Mouse (Mus musculus) MEL (cell line): Measurements from ENCODE around the gene Cfap58. TPM values are rescaled to one million over a fixed set of nuclear protein-coding genes. Genes with fewer than 3 reads are reported as not detected.

Experiments
- DNase-seq: peaks from one replicate; pipeline ENCODE4 v3.0.0; 2011; ENCODE audit warnings: low read depth, low spot score
- H3K27ac ChIP-seq: 2 replicates; pipeline ENCODE4 v1.5.1; 2012; ENCODE audit warnings: low read depth, mild to moderate bottlenecking, control low read depth, low read length, moderate library complexity; ENCODE audit not compliant: control insufficient read depth
- H3K27me3 ChIP-seq, 2 experiments: fragments of 150-350 bp in 1 of 2; sonication (generic) in 1 of 2; 2 replicates each; pipeline ENCODE4 v1.6.1; 2012; ENCODE audit warnings: low read length in 2 of 2, mild to moderate bottlenecking in 2 of 2, improper control_type of control experiment in 1 of 2, moderate library complexity in 1 of 2; ENCODE audit not compliant: insufficient read depth in 2 of 2, control insufficient read depth in 1 of 2
- H3K36me3 ChIP-seq, 2 experiments: 2 replicates each; pipeline ENCODE4 v1.6.1; 2012 to 2014; ENCODE audit warnings: low read length in 2 of 2, improper control_type of control experiment in 1 of 2, inconsistent platforms in 1 of 2, mild to moderate bottlenecking in 1 of 2; ENCODE audit not compliant: insufficient read depth in 2 of 2, control insufficient read depth in 1 of 2
- H3K4me1 ChIP-seq, 2 experiments: fragments of 150-350 bp in 1 of 2; sonication (generic) in 1 of 2; 2 replicates each; pipeline ENCODE4 v1.6.1; 2012; ENCODE audit warnings: low read length in 2 of 2, improper control_type of control experiment in 1 of 2, mild to moderate bottlenecking in 1 of 2; ENCODE audit not compliant: insufficient read depth in 2 of 2, control insufficient read depth in 1 of 2
- H3K4me3 ChIP-seq, 2 experiments: fragments of 150-350 bp in 1 of 2; sonication (generic) in 1 of 2; 2 replicates each; pipeline ENCODE4 v1.5.1; 2012; ENCODE audit warnings: low read depth in 2 of 2, low read length in 2 of 2, mild to moderate bottlenecking in 2 of 2, moderate library complexity in 2 of 2, control low read depth in 1 of 2, improper control_type of control experiment in 1 of 2; ENCODE audit not compliant: control insufficient read depth in 1 of 2, insufficient read depth in 1 of 2
- H3K79me2 ChIP-seq: 2 replicates; pipeline ENCODE4 v1.6.1; 2012; ENCODE audit warnings: mild to moderate bottlenecking, low read length, moderate library complexity; ENCODE audit not compliant: control insufficient read depth, poor library complexity, insufficient read depth
- H3K9ac ChIP-seq: 2 replicates; pipeline ENCODE4 v1.6.1; 2012; ENCODE audit warnings: low read depth, mild to moderate bottlenecking, control low read depth, low read length, moderate library complexity; ENCODE audit not compliant: control insufficient read depth, poor library complexity, severe bottlenecking
- H3K9me3 ChIP-seq: fragments of 150-350 bp; sonication (generic); replicated peaks from 2 replicates; pipeline ENCODE4 v1.6.1; 2012; ENCODE audit warnings: mild to moderate bottlenecking, low read length, improper control_type of control experiment, moderate library complexity; ENCODE audit not compliant: insufficient read depth
- CHD1 ChIP-seq: IDR thresholded peaks from 2 replicates; pipeline ENCODE4 v1.6.1; 2012; ENCODE audit warnings: low read depth, mild to moderate bottlenecking, inconsistent platforms, low read length, improper control_type of control experiment
- CHD2 ChIP-seq: IDR thresholded peaks from 2 replicates; pipeline ENCODE4 v1.6.1; 2011; ENCODE audit warnings: low read length, improper control_type of control experiment
- CTCF ChIP-seq, 3 experiments: IDR thresholded peaks in 2 of 3; conservative IDR thresholded peaks in 1 of 3; 2 replicates each; pipeline ENCODE4 v1.5.1; 2011 to 2012; ENCODE audit warnings: low read length in 3 of 3, low read depth in 2 of 3, mild to moderate bottlenecking in 2 of 3, improper control_type of control experiment in 1 of 3, inconsistent platforms in 1 of 3, mixed read lengths in 1 of 3, moderate library complexity in 1 of 3; ENCODE audit not compliant: control insufficient read depth in 1 of 3, insufficient read depth in 1 of 3, poor library complexity in 1 of 3, severe bottlenecking in 1 of 3
- ELF1 ChIP-seq: IDR thresholded peaks from 2 replicates; pipeline ENCODE4 v1.6.1; 2014; ENCODE audit warnings: low read depth, mild to moderate bottlenecking, inconsistent platforms, low read length, improper control_type of control experiment, moderate library complexity
- EP300 ChIP-seq, 2 experiments: IDR thresholded peaks; 2 replicates each; pipeline ENCODE4 v1.6.1; 2011; ENCODE audit warnings: improper control_type of control experiment in 2 of 2, low read length in 2 of 2, low read depth in 1 of 2, mild to moderate bottlenecking in 1 of 2
- ETS1 ChIP-seq: IDR thresholded peaks from 2 replicates; pipeline ENCODE4 v1.6.1; 2012; ENCODE audit warnings: low read depth, mild to moderate bottlenecking, inconsistent platforms, low read length, improper control_type of control experiment, moderate library complexity
- GABPA ChIP-seq: IDR thresholded peaks from 2 replicates; pipeline ENCODE4 v1.6.1; 2012; ENCODE audit warnings: low read depth, mild to moderate bottlenecking, inconsistent platforms, low read length, improper control_type of control experiment, moderate library complexity
- GATA1 ChIP-seq: IDR thresholded peaks from 2 replicates; pipeline ENCODE4 v1.6.1; 2011; ENCODE audit warnings: low read depth, low read length, improper control_type of control experiment
- HCFC1 ChIP-seq: IDR thresholded peaks from 2 replicates; pipeline ENCODE4 v1.6.1; 2012; ENCODE audit warnings: low read depth, mild to moderate bottlenecking, inconsistent platforms, low read length, improper control_type of control experiment, moderate library complexity
- JUND ChIP-seq: IDR thresholded peaks from 2 replicates; pipeline ENCODE4 v1.6.1; 2011; ENCODE audit warnings: low read depth, mild to moderate bottlenecking, improper control_type of control experiment, low read length
- KAT2A ChIP-seq: conservative IDR thresholded peaks from 2 replicates; pipeline ENCODE4 v1.6.1; 2012; ENCODE audit warnings: low read depth, low read length, improper control_type of control experiment, inconsistent platforms
- MAFK ChIP-seq: IDR thresholded peaks from 2 replicates; pipeline ENCODE4 v1.6.1; 2011; ENCODE audit warnings: low read depth, mild to moderate bottlenecking, low read length, improper control_type of control experiment, borderline replicate concordance
- MAZ ChIP-seq: IDR thresholded peaks from 2 replicates; pipeline ENCODE4 v1.6.1; 2012; ENCODE audit warnings: low read depth, mild to moderate bottlenecking, inconsistent platforms, low read length, improper control_type of control experiment
- MEF2A ChIP-seq: IDR thresholded peaks from 2 replicates; pipeline ENCODE4 v1.6.1; 2014; ENCODE audit warnings: low read depth, mild to moderate bottlenecking, inconsistent platforms, low read length, improper control_type of control experiment; ENCODE audit not compliant: poor library complexity, insufficient replicate concordance, severe bottlenecking; ENCODE audit errors: extremely low read depth
- MXI1 ChIP-seq: IDR thresholded peaks from 2 replicates; pipeline ENCODE4 v1.6.1; 2011; ENCODE audit warnings: mild to moderate bottlenecking, low read depth, low read length, improper control_type of control experiment
- MYC ChIP-seq: IDR thresholded peaks from 2 replicates; pipeline ENCODE4 v1.6.1; 2011; ENCODE audit warnings: low read depth, mild to moderate bottlenecking, low read length, improper control_type of control experiment, moderate library complexity
- NRF1 ChIP-seq: IDR thresholded peaks from 2 replicates; pipeline ENCODE4 v1.6.1; 2014; ENCODE audit warnings: low read depth, mild to moderate bottlenecking, inconsistent platforms, low read length, improper control_type of control experiment, moderate library complexity; ENCODE audit not compliant: poor library complexity, insufficient read depth, severe bottlenecking
- POLR2AphosphoS5 ChIP-seq: IDR thresholded peaks from 2 replicates; pipeline ENCODE4 v1.6.1; 2012; ENCODE audit warnings: low read depth, borderline replicate concordance, mild to moderate bottlenecking, inconsistent platforms, low read length, moderate library complexity, mixed read lengths
- SMC3 ChIP-seq: IDR thresholded peaks from 2 replicates; pipeline ENCODE4 v1.6.1; 2011; ENCODE audit warnings: low read depth, low read length, improper control_type of control experiment
- TBP ChIP-seq: IDR thresholded peaks from 2 replicates; pipeline ENCODE4 v1.8.0; 2011; ENCODE audit warnings: low read depth, low read length, improper control_type of control experiment
- UBTF ChIP-seq: IDR thresholded peaks from 2 replicates; pipeline ENCODE4 v1.6.1; 2012; ENCODE audit warnings: low read depth, mild to moderate bottlenecking, inconsistent platforms, low read length, improper control_type of control experiment, moderate library complexity, borderline replicate concordance; ENCODE audit not compliant: insufficient read depth
- USF2 ChIP-seq, 2 experiments: IDR thresholded peaks; 2 replicates each; pipeline ENCODE4 v1.6.1; 2011 to 2012; ENCODE audit warnings: improper control_type of control experiment in 2 of 2, low read length in 2 of 2, borderline replicate concordance in 1 of 2, inconsistent platforms in 1 of 2, low read depth in 1 of 2, mild to moderate bottlenecking in 1 of 2; ENCODE audit not compliant: insufficient read depth in 1 of 2
- ZC3H11A ChIP-seq: IDR thresholded peaks from 2 replicates; pipeline ENCODE4 v1.6.1; 2012; ENCODE audit warnings: low read depth, mild to moderate bottlenecking, inconsistent platforms, low read length, improper control_type of control experiment
- polyA plus RNA-seq, 2 experiments: library from polyadenylated mRNA; stranded (reverse) in 1 of 2; unstranded in 1 of 2; fragments of >175 nt in 1 of 2; fragments of >200 nt in 1 of 2; gene quantifications; 2 replicates each; pipeline versions ENCODE4 v1.2.1 to v1.2.4; 2012; ENCODE audit warnings: low replicate concordance in 2 of 2, low read depth in 1 of 2; ENCODE audit not compliant: insufficient read length in 2 of 2, insufficient read depth in 1 of 2, missing spikeins in 1 of 2
- total RNA-seq: library from RNA; depleted of rRNA; stranded (reverse); fragments of 300-350 nt; gene quantifications from 2 replicates; pipeline ENCODE4 v1.2.3, GENCODE M21; 2012

Cfap58 gene
- total and polyA plus RNA-seq, 3 experiments, result not detected

GRCm38 (mm10) chr19:47910751-47911150 is 26.7 kb upstream of the Cfap58 start:
- no peak for DNase-seq
- Histone ChIP-seq H3K79me2 (peaks cover 33% of the 10 kb centered on the region), H3K4me1 (peaks cover 19 to 43% of the 10 kb centered on the region in 2 experiments), H3K9ac (no peak overlapping the region; the same call in 1 of the 2 replicates), H3K27ac (peak overlapping the region; percentile 67), H3K27me3 (no peaks in the 10 kb centered on the region), H3K4me3 (no peak overlapping the region), H3K36me3 (peaks cover 0 to 32% of the 10 kb centered on the region in 2 experiments; a peak in 3 of 4 replicates), H3K9me3 (no peaks in the 10 kb centered on the region)
- 0 out of 2 replicates have a peak, but pooled peaks have one; percentile 5 for TF ChIP-seq ETS1
- TF ChIP-seq GATA1, result no peak

GRCm38 (mm10) chr19:47913344-47913743 is 24.1 kb upstream of the Cfap58 start:
- Histone ChIP-seq H3K4me3 (no peak overlapping the region), H3K79me2 (peaks cover 39% of the 10 kb centered on the region), H3K9me3 (no peaks in the 10 kb centered on the region), H3K27me3 (no peaks in the 10 kb centered on the region), H3K9ac (no peak overlapping the region), H3K4me1 (peaks cover 13 to 42% of the 10 kb centered on the region in 2 experiments), H3K27ac (no peak overlapping the region), H3K36me3 (peaks cover 0 to 27% of the 10 kb centered on the region in 2 experiments; a peak in 3 of 4 replicates)
- DNase-seq, result no peak
- TF ChIP-seq CHD1 (no peak), CTCF (IDR thresholded peaks at IDR 0.05 in 2 of 3, conservative IDR thresholded peaks at IDR 0.05 in 1 of 3; ENCODE audit: control insufficient read depth in 1 of 3, insufficient read depth in 1 of 3, low read depth in 2 of 3, low read length in 3 of 3, poor library complexity in 1 of 3, severe bottlenecking in 1 of 3) (no peak), MAFK (no peak), POLR2AphosphoS5 (no peak), MAZ (no peak), ELF1 (no peak), JUND (no peak), HCFC1 (no peak), MYC (no peak), ZC3H11A (no peak), EP300 (IDR thresholded peaks at IDR 0.05; ENCODE audit: low read depth in 1 of 2, low read length in 2 of 2) (no peak), UBTF (no peak), NRF1 (no peak)

- H3K79me2 ChIP-seq, result peaks cover 39% of the 10 kb centered on the region
- no peak overlapping the region for H3K4me3 ChIP-seq
- H3K27me3 ChIP-seq, result no peaks in the 10 kb centered on the region
- DNase-seq, result peak; percentile 6
- no peak overlapping the region for H3K27ac ChIP-seq
- no peak for TF ChIP-seq MEF2A
- TF ChIP-seq NRF1, result no peak
- no peak for TF ChIP-seq USF2 (IDR thresholded peaks at IDR 0.05; ENCODE audit: borderline replicate concordance in 1 of 2, insufficient read depth in 1 of 2, low read depth in 1 of 2, low read length in 2 of 2)
- no peak for TF ChIP-seq SMC3
- no peak for TF ChIP-seq MXI1
- TF ChIP-seq EP300 (IDR thresholded peaks at IDR 0.05; ENCODE audit: low read depth in 1 of 2, low read length in 2 of 2), result no peak
- TF ChIP-seq TBP, result no peak
- no peak for TF ChIP-seq GABPA
- TF ChIP-seq UBTF, result no peak
- no peak for TF ChIP-seq KAT2A
- no peak for TF ChIP-seq ETS1
- no peak for TF ChIP-seq POLR2AphosphoS5
- TF ChIP-seq CHD2, result no peak
- H3K4me1 ChIP-seq, result peaks cover 13 to 37% of the 10 kb centered on the region in 2 experiments
- no peak overlapping the region for H3K9ac ChIP-seq
- no peaks in the 10 kb centered on the region for H3K9me3 ChIP-seq
- peaks cover 0 to 27% of the 10 kb centered on the region in 2 experiments; a peak in 3 of 4 replicates for H3K36me3 ChIP-seq
These were observed 23.3 kb upstream of the Cfap58 start for GRCm38 (mm10) chr19:47914191-47914590.
